Mouse (Mus musculus): ENCODE measurements at regions not wholly inside any gene's neighbourhood (a gene's known extent, or its start where the extent isn't known, plus 50 kb on each side); places are given as distances from the start of the nearest gene placed in this dataset.

DNA sequence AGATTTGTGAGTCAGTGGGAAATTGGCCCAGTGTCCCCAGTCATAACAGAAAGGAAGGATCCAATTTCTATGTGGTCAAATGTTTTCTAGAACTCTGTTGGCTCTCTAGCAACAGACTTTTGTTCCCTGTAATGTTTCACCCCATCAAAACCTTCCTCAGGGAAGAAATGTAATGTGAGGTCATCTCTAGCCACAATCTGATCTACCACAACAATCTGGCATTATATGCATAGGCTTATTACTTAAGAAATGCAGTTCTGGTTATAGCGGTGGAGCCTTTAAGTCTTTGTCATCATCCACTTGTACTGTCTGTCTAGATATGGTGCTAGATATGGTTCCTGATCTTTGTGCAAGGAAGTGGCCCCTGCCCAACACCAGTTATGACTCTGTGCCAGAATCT lies 178.4 kb upstream of the Pdzrn3 start:
- TF ChIP-seq GATA1 (IDR thresholded peaks at IDR 0.05; ENCODE audit: borderline replicate concordance, low read length) (no peak), FLI1 (IDR thresholded peaks at IDR 0.05; ENCODE audit: low read length) (no peak)

Measured in megakaryocyte, embryonic 14.5 days (primary cell).